Mouse (Mus musculus): ENCODE results near the gene Glb1l.
A peak's percentile ranks its signal among the peaks of the same experiment; 100 is the strongest.

Glb1l gene

DNA sequence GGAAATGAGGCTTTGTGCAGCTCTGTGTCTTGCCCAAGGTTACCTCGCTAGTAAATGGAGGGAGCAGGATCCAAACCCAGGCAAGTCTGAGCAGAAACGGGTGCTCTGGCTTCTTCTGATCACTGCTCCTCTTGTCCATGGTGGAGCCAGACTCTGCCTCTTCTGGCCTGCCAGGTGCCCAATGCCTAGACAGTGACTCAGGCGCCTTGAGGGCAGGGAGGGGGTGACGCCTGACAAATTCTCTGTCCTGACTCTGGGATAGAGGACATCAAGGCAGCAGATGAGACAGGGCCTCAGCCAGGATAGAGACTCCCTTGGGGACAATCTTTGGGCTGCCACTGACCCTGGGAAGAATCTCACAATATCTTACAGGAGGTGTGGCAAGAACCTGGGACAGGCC is 20.6 kb upstream of the Glb1l start:
- no peak for DNase-seq

DNA sequence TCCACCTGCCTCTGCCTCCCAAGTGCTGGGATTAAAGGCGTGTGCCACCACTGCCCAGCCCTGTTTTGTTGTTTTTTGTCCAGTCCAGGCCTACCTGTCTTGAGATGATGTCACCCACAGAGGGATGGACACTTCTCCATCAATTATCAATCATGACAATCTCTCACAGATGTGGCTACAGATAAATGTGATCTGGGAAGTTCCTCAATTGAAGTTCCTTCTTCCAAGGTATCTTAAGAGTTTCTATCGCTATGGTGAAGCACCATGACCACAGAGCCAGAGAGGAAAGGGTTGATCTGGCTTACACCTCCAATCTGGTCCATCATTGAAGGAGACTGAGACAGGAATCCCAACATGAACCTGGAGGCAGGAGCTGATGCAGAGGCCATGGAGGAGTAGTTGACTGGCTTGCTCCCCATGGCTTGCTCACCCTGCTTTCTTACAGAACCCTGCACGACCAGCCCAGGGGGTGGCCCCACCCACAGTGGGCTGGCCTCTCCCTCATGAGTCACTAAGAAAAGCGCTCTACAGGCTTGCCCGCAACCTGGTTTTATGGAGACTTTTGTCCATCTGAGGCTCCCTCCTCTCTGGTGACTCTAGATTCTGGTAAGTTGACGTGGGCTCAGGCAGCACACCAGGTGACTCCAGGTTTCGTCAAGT is 19.9 kb upstream of the Glb1l start:
- DNase-seq, result no peak

DNA sequence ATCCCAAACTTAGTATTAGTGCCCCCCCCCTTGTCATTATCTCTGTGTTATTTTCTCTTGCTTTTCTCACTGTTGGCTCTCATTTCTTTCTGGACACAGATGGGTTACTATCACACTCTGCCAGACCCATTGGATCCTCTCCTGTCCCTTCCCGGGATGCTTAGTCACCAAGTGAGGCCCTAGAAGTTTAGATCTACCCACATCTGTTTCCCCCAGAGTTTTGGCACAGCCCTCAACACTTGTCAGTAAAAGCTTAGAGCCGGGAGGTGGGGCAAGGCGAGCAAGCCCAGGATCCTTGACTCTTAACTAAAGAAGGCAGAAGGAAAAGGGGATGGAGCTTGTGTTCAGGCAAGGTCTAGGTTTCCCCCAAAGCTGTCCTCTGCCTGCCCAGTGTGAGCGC is 18.5 kb upstream of the Glb1l start:
- no peak for DNase-seq

DNA sequence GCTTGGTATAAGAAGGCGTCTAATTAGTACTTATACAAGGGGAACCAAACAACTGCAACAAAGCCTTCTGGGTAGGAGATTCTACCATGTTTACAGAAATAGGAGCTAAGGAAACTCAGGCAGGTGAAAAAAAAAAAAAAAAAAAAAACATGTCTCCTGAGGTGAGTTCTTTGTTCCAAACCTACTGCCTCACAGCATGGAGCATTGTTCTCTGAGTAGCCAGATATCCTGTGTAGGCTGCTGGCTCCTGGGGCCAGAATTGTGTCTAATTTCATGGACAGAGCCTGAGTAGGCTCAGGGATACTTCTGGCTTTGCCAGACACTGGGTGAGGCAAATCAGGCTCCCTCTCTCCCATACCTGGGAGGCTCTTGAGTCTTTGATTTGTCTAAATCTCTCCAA is 17.0 kb upstream of the Glb1l start:
- DNase-seq, result no peak

DNA sequence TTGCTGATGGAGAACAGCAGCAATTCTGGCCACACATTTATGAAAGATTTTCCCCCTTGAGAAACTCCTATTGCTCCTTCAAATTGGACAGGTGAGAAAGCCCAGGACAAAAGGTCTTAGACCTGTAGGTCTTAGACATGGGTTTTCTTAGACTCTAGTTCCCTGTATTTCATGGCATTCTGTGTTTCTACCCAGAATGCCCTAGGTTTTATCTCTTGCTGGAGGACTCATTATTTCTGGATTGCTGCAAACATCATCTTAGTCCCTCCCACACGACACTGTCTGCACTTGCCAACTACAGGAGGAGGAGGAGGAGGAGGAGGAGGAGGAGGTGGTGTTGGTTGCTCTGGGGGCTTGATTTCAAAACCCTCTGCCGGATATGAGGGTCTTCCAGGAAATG is 15.5 kb upstream of the Glb1l start:
- DNase-seq, result no peak

DNA sequence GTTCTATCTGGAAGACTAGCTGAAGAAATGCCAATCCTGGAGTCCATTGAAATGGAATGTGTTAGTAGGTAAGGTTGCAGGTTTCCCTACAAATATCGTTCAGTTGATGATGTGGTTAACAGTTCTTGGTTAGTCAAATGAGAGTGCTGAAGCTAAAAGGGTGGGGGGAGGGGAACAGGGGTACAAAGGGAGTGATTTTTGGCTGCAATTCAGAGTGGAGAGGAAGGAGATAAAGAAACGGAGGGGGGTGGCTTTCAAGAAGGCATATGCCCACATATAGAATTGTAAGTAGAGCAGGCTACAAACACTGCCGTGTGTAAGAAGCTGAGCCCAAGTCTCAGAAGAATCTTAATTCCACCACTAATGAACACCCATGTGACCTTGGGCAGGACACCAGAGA is 14.9 kb upstream of the Glb1l start:
- no peak for DNase-seq

DNA sequence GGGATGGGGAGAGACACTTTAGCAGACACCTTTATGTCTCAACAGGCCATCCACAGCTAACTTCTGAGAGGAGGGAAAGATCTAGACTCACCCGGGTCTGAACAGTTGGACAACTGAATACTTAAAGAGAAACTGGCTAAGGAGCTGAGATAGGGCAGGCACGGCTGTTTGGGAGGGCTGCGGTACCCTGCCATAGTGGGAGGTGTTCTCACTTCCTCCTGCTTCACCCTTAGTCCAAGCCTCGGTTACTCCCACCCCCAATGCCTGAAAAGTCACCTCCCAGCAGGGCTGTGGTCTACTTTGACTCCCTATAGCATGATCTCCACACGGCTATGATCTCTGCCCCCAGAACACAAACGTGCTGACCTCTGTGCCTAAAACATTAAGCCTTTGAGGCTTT is 12.9 kb upstream of the Glb1l start:
- no peak for DNase-seq

DNA sequence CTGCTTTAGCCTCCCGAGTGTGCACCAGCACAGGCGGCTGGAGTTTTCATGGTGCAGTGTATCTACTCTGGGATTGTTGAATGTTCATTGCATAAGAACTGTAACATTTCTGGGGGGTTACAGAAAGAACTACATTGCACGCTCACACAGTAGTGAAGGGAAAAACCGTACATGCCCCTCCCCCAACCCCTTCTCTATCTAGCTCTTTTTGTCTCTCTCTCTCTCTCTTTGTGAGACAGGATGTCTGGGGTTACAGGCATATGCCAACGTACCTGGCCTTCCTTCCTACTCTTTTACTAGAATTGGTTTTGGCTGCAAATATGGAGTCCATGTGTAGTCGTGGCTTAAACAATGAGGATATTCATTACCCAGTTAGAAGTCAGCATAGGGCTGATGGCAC is 12.3 kb upstream of the Glb1l start:
- no peak for DNase-seq

DNA sequence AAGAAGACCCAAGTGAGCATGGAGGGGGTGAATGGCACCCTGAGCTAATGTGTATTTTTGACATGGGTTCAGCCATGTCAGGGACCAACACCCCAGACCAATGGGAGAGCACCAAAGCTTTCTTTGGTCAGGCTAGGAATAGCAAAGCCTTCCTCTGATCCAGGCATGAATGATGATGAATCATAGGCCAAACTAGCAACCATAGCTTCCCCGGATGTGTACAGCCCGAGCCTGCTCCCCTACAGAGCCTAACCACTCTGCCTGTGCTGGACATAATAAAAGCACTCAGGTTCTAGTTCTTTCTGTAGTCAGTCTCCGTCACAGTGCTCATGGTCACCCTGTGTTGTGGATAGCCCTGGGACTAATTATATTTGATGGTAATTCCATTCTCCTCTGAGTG is 10.9 kb upstream of the Glb1l start:
- no peak for DNase-seq

DNA sequence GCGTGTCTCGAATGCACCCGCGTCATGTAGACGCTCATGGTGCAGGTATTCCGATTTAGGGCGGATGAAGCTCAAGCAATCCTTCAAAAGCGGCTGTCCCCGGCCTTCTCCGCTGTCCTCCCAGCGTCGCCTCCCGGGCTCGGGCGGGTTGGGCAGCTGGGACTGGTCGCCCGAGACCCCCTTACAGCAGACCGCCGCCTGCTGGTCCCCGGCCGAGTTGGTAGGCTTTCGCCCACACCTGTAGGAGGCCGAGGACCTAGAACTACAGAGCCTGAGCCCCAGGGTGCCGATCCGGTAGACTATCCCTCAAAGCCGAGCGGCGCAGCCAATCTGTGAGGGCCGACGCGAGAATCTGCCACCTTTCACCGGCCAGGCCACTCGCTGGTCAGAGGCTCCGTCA is 8.9 kb upstream of the Glb1l start, which contains the start of gene Tuba4a:
Tuba4a (minus strand) TSS at position 335 of the 400 bp plus-strand sequence.
- no peak for DNase-seq

DNA sequence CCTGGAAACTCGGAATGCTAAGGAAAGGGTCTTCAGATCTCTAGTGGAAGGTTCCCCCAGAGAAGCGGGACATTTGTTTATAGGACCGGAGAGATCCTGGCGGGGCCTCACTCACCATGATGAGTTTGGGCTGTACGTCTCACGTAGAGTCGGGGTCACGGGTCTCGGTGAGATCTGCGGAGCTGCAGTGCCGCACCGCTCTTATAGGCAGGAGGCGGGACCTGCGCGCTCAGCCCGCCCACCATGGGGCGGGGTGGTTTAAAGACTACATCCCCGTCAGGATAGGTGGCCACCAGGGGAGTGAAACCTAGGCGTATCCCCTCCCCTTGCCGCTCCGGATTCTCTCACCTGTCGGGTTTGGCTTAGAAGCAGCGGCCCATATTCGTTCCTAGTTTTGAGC is 8.5 kb upstream of the Glb1l start:
- DNase-seq, result peak; percentile 94

DNA sequence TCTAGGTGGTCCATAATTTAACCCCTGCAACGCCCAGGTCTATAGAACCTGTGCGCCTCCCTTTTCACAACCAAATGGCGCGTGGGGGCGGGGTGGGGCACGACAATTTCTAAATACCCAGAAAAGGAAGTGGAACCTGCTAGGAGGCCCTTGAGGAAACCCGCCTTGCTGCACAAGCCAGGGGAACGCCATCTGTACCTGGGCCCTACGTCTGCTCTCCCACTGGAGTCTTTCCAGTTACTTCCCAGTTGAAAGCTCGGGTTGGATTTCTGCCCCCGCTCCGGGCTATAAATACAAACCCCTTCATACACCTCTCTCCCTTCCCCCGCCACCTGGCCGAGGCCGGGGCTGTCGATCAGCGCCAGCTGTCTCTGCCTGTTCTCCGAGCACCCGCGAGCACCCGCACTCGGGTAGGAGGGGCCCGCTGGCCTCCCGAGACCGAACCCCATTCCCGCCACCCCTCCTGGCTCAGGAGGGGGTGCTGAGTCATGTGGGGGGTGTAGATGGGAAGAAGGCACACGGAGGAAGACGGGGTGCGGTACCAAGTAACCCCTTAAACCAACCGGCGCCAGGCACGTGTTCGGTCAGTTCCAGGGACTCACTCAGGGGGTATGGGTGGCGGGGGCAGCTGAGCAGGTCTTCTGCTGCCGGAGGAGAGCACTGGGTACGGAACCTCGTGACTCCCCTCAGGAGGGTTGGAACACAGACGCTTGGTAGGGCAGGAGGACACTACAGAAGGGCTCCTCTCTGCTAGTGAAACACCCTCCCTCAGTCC is 7.8 kb upstream of the Glb1l start:
- DNase-seq, result peak; percentile 82

DNA sequence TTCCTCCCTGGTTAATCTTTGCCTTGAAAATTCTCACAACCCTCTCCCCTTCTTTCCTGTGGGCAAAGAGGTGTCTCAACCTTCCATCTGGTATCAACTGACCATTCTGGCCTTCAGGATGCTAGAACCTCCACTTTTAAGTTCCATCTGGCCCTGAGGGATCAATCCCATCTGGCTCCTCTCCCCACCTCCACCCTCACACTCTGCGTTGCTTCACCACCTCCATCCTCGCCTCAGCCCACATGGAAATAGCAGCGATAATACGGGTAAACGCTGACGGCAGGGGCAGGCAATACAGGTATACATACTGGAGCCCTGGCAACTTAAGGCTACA is 7.2 kb upstream of the Glb1l start:
- peak; percentile 54 for DNase-seq

DNA sequence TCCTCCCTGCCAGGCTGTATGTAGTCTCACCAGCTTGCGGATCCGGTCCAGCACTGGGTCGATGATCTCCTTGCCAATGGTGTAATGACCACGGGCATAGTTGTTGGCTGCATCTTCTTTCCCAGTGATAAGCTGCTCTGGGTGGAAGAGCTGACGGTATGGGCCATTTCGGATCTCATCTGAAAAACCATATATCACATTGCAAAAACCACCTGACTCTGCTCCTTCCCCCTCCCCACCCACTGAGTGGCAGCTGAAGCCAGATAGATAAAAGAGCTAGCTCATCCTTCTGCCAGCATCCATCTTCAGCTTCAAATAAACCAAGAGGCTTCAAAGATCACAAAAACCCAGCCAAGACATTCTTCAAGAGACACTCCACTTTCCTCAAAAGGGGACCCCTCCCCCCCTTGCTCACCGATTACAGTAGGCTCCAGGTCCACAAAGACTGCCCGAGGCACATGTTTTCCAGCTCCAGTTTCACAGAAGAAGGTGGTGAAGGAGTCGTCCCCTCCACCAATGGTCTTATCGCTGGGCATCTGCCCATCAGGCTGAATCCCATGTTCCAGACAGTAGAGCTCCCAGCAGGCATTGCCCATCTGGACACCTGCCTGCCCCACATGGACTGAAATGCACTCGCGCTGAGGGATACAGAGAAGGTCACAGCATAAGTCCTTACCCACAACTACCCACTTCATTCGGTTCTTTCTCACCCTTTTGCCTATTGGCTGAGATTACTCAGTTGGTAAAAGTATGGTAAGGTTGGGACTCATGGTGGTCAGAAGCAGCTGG is 6.4 kb upstream of the Glb1l start:
- no peak for DNase-seq

DNA sequence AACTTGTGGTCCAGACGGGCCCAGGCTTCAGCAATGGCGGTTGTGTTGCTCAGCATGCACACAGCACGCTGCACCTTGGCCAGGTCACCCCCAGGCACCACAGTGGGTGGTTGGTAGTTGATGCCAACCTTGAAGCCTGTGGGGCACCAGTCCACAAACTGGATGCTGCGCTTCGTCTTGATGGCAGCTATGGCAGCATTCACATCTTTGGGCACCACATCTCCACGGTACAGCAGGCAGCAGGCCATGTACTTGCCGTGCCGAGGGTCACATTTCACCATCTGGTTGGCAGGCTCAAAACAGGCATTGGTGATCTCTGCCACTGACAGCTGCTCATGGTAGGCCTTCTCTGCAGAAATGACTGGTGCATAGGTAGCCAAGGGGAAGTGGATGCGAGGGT is 5.2 kb upstream of the Glb1l start:
- DNase-seq, result no peak

DNA sequence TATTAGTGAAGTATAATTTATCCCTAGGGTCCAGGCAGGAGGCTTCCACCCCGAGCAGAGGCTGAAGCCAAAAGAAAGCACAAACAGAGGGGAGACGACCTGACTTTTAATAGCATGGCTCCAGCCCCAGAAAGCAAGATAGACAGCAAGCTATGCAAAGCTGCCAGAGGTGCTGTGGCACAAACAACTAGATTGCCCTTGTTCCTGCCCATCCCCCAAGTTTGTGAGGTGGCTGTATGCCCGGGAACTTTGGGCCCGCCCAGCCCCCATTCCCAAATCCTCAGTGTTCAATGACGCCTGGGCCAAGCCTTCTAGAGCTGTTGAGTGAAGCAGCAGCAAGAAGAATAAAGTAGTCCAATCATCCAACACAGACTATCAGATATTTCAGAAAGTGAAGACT is 4.3 kb upstream of the Glb1l start:
- DNase-seq, result peak; percentile 59

DNA sequence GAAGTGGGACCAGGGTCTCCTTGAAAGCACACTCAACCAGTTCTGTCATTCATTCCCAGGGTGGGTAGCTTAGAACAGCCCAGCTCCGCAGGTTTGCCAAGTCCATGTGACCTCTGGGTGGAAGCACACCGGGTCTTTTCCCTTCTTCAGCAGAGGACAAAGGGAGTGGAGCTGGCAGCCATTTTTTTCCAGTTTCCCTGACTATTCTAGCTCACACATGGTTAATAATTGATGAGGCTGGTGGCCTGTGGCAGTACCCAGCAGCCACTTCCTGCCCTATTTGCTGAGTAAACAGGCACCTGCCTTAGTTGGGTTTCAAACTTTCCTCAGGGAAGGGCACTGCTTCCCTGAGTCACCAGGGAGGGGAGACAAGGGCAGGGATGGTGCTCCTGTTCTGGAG is 3.8 kb upstream of the Glb1l start:
- DNase-seq, result no peak

DNA sequence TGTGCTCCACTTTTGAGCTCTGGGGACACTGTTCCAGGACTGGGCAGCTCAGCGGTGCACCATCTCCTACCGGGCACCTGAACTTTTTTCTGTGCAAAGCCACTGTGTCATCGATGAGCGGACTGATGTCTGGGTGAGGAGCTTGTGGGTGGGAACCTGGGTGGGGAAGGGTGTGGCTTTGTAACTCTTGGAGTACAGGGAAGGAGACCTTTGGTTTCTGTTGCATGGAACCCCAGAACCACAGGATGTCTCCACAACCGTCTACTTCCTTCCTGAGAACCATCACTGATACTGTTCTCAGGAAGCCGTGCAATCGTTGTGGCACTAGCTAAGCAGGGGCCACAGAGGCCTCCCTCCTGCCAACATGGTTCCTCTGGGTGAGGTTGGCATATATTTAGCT is 2.5 kb upstream of the Glb1l start:
- DNase-seq, result no peak

DNA sequence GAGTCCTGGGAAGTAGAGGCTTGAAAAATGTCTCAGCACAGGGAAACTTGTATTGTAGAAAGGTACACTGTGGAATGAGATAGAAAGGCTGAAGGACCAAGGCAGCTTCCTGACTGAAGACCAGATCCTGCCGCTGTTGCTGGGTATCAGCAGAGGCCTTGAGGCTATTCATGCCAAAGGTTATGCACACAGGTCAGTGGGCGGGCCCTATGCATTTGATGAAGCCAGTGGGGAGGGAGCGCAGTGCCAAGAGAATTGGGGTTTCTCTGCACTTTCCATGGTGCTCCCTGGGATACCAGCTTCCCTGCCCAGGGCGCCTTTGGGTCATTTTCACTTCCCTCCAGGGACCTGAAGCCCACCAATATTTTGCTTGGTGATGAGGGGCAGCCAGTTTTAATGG is 1.9 kb upstream of the Glb1l start:
- DNase-seq, result no peak

DNA sequence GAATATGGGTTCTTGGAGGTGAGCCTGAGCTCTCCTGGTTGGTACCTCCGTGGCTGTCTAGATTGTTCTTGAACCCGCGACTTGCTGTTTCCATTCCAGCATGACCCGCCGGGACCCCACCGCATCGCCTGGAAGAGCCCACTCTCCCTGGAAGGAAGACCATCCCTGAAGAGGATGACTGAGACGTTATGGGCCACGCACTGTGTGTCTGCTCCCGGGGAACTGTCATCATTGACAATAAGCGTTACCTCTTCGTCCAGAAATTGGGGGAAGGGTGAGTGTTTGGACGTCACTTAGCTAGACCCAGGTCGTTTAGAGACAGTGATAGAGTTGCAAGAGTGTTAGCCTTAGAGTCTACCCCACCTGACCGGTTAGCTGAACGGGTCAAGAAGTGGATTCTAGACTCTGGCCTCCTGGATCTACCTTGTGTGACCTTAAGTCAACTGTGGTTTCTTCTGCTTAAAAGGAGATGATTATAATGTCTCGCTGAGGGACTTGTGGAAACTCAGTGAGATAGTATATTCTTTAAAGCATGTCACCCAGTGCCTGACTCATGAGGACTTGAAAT is 612 bp upstream of the Glb1l start:
- DNase-seq, result no peak

DNA sequence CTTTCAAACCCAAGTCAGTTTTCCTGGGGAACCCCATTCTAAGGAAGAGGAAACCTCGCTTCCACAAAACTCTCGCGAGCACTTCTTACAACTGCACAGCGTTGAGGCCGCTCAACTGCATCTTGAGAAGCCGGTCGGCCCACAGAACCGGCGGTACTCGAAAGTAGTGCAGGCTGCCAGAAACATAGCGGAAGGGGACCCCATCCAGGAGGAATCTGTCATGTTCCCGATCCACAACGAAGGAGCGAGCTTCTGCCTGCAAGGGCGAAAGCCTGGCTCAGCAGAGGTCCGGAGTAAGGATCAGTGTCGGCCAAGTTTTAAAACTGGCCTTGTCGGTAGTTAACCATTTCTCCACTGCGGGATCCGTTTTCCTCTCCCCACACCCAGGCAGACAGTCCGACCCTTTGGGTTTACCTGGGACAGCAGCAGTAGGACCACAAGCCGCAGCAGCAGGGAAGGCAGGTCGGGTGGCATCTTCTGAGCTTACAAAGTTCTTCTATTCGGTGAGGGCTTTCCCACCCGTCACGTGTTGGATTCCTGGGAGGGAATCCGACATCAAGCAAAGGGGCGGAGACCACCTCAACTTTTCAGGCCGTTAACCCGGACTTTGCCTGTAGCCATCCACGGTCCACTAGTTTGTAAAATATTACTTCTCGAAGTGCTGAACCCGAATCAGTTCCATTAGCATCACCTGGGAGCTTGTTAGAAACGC is 1.5 kb downstream of the Glb1l start:
- DNase-seq, result no peak

DNA sequence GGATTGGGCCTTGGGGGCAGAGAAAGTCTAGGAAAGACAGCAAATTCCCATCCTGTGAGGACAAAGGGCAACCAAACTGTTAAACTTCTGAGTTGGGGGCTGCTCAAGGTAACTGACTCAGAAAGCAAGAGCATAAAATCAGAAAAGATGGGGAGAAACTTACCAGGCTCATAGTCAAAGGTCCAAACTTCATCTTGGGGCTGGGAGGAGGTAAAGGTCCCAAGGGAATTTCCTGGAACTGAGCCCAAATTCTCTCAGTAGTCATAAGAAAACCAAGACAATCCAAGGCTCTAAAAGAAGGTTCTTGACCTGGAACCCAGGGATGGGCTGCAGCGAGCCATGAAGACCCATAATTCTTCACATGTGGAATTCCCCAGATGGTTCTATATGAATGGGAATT is 9.4 kb downstream of the Glb1l start:
- DNase-seq, result no peak

DNA sequence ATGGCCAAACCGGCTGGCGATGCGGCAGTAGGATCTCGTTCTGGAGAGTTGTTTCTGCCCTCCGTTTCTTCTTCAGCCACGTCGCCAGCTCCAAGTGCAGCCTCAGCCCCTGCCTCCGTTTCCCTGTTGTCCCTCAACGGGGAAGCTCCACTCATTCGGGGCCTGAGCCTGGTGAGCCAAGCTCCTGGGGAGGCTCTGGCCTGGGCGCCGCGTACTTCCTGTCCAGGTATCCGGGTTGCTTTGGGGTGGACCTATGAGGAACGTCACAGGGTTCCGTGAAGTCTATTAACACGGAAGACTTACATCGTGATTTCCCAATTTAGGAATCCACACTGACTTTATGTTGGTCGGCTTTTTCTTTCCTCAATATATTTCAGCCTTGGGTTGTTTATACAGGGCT is 18.2 kb downstream of the Glb1l start:
- DNase-seq, result no peak
